Mouse (Mus musculus) embryonic stem cell, embryonic (primary cell): Measurements from ENCODE around the gene Kif9.

ENCODE experiments used
- CTCF ChIA-PET, 4 experiments: fragments of 300-600 bp in 2 of 4; fragments of 350-600 bp in 2 of 4; sonication (Branson Sonifier 250); formaldehyde crosslinking; loops; one replicate each; lab custom pipeline; 2022; ENCODE audit warnings: inconsistent platforms in 2 of 4; lab: Charles Lee
- POLR2A ChIA-PET, 4 experiments: fragments of 300-600 bp in 2 of 4; fragments of 350-600 bp in 2 of 4; sonication (Branson Sonifier 250); formaldehyde crosslinking; loops; one replicate each; lab custom pipeline; 2022; ENCODE audit warnings: antibody characterized with exemption in 4 of 4, inconsistent platforms in 1 of 4; lab: Charles Lee

Kif9 gene

DNA sequence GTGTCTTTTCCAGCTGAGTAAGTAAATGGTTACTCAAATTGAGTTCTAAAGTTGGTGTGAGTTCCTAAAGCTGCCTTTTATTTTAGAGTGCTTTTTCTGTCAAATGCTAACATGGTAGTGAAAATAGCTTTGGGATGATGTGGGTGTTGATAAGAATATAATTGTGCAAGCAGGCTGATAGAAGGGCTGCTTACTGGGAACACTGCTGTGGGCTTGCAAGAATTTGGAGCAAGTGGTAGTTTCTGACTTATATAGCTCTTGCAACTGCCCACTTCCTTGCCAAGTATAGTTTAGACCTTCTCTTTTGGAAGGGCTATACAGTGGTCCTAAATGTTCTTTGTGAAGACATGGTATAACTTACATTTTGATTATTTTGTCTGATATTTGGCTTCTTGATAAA is 61.8 kb downstream of the Kif9 start:
- CTCF ChIA-PET: interaction anchor here in 1 of 4 experiments (0.6 kb wide), 1 partner anchor 307 kb away, joined by 4 read pairs; no protein-coding TSS in a partner anchor
- POLR2A ChIA-PET: interaction anchor here in 3 of 4 experiments (0.6 to 1.6 kb wide), 6 partner anchors 9 to 707 kb away, joined by 3 to 4 read pairs (median 3); no protein-coding TSS in a partner anchor

DNA sequence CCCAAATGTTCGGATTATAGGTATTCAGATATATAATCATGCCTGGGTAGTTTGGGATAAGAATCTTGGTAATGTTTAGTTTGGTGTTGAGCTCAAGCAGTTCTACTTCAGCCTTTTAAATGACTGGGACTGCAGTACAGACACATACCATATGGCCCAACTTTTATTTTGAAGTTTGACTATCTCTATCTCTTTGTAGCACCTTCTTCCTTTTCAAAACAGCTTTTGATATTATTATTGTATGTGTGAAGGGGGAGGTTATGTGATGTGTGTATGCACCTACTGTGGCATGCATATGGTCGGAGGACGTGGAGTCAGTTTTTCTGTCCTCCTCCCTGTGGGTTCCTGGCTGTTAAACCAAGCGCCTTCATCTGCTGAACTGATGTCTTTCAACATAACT is 65.2 kb downstream of the Kif9 start:
- ChIA-PET POLR2A (interaction anchor here in 3 of 4 experiments (0.6 to 2.3 kb wide), 9 partner anchors 9 to 209 kb away, joined by 3 to 12 read pairs (median 3); partner anchors contain the start of genes Setd2 (in 2 of the 3) and Nbeal2 (in 1 of the 3)), CTCF (interaction anchor here in 1 of 4 experiments (1.1 kb wide), 1 partner anchor 89 kb away, joined by 3 read pairs; no protein-coding TSS in a partner anchor)

DNA sequence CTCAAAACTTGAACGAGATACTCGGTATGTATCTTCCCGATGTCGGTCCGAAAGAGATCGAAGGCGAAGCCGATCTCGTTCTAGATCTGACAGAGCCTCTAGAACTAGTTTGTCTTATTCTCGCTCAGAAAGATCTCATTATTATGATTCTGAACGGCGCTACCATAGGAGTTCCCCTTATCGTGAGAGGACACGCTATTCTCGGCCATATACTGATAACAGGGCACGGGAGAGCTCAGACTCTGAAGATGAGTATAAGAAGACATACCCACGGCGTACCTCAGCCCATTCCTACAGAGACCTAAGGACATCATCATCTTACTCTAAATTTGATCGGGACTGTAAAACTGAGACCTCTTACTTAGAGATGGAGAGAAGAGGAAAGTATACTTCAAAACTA is 71.5 kb downstream of the Kif9 start:
- ChIA-PET CTCF (no interaction called here), POLR2A (interaction anchor here in 3 of 4 experiments (0.6 to 1.4 kb wide), 4 partner anchors 8 to 164 kb away, joined by 3 to 4 read pairs (median 4); partner anchors contain the start of gene Ptpn23 (in 1 of the 3))

DNA sequence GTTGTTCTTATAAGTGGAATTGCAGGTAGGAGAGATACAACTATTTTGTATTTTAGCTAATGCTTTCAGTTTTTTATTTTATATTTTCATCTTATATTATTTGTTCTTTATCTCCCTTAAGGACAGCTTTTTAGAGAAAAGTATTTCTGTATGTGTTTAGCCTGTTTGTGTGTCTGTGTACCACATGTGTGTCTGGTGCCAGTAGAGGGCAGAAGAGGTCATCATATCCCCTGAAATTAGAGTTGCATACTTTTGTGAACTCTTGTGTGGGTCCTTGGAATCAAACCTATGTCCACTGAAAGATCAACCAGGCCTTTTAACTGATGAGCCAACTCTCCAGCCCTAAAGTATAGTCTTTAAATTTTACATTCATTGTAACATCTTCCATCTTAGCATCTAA is 91.6 kb downstream of the Kif9 start:
- ChIA-PET CTCF (interaction anchor here in 1 of 4 experiments (0.6 kb wide), 1 partner anchor 43 kb away, joined by 9 read pairs; no protein-coding TSS in a partner anchor), POLR2A (interaction anchor here in 1 of 4 experiments (1.8 to 2.7 kb wide), 2 partner anchors 9 to 15 kb away, joined by 8 to 10 read pairs; no protein-coding TSS in a partner anchor)
